Mouse (Mus musculus): ENCODE data around the gene Mvb12a. TPM values are rescaled to one million over a fixed set of nuclear protein-coding genes. Genes with fewer than 3 reads are reported as not detected.
"Not testable (repeated sequence)": the region's sequence is repeated elsewhere in the genome, so short reads cannot be mapped to it uniquely, and the experiment has no call there.

The Mvb12a gene
- total and polyA plus RNA-seq, 3 experiments: 80.5 to 157 (median 128) TPM

DNA sequence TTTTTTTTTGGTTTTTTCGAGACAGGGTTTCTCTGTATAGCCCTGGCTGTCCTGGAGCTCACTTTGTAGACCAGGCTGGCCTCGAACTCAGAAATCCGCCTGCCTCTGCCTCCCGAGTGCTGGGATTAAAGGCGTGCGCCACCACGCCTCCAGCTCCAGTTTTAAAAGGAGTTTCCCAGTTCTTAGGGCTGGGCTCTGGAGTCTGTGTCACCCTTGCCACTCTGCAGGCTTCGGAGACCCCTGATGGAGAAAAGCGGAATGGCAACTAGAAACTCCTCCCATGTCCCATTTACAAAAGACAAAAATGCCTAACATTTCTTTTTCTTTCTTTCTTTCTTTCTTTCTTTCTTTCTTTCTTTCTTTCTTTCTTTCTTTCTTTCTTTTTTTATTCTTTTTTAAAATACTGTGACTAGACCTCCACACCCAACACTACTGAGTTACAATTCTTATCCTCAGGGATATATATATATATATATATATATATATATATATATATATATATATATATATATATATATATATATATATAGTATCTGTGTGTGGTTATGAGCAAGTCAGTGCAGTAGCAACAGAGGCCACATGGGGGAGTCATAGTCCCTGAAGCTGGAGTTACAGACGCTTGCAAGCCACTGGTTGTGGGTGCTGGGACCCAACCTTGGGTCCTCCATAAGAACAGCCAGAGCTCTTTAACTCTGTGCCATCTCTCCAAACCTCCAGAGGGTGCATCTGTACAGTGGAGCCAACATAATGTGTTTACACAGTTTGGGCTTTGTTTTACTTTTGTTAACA, 23.5 kb upstream of the Mvb12a start:
- dilution Hi-C loops (cut with MboI; ENCODE audit: extremely low pct_ligation_motif_present, extremely low pct_unique_long_range_greater_than_20kb, low sequenced_read_pairs): not testable (repeated sequence)

DNA sequence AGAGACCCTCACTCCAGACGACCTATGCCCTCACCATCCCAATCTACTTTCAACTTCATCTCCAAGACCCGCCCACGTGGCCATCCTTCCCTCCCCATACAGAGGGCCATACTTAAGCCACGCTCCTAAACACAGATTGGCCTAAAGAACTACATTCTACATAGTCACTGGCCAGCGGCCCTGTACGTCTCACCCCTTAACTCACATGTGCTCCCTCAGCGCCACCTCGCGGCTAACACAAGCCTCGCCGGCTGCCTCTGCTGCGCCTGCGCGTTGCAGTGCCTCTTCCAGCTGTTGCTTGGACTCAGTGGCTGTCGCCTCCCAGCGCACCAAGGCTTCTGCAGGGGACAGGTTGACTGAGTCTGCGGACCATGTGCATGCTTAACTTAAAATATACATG, 21.1 kb upstream of the Mvb12a start:
- H3K79me2 ChIP-seq (replicated peaks; ENCODE audit: control insufficient read depth, extremely low read depth, insufficient read depth, poor library complexity, severe bottlenecking): no peaks in the 10 kb centered on the region
- H3K27me3 ChIP-seq (replicated peaks): peaks cover 2% of the 10 kb centered on the region
- no peak overlapping the region for H3K4me3 ChIP-seq (replicated peaks in 1 of 3; ENCODE audit: low read depth in 2 of 3, low read length in 2 of 3, poor library complexity in 1 of 3)
- peak overlapping the region; percentile 37; the same call in 1 of the 2 replicates for H3K4me2 ChIP-seq (ENCODE audit: insufficient read depth, low read depth, poor library complexity, severe bottlenecking)
- 0 out of 2 replicates have a peak overlapping the region, but pooled peaks have one; percentile 13 for H3K9ac ChIP-seq (ENCODE audit: insufficient read depth, low read depth)
- no peaks in the 10 kb centered on the region for H3K36me3 ChIP-seq (replicated peaks in 1 of 2; ENCODE audit: control insufficient read depth in 1 of 2, insufficient read depth in 1 of 2, low read length in 1 of 2)
- in situ Hi-C loops (cut with MboI; ENCODE audit: low pct_ligation_motif_present, low pct_unique_long_range_greater_than_20kb, low sequenced_read_pairs) (loop anchor here (5.0 kb wide), 1 partner anchor 34 kb away; the partner anchor contains the start of genes Ano8 and Gtpbp3), dilution Hi-C loops (cut with MboI; ENCODE audit: extremely low pct_ligation_motif_present, extremely low pct_unique_long_range_greater_than_20kb, low sequenced_read_pairs) (no loop called here)
- DNase-seq (ENCODE audit: extremely low read depth): peak; percentile 96
- no peaks in the 10 kb centered on the region for H3K9me3 ChIP-seq (replicated peaks; ENCODE audit: low read length)
- TF ChIP-seq USF2 (conservative IDR thresholded peaks at IDR 0.05; ENCODE audit: low read depth, low read length): 0 out of 2 replicates have a peak, but pooled peaks have one; percentile 21
- TF ChIP-seq ZNF384 (IDR thresholded peaks at IDR 0.05; ENCODE audit: low read depth, low read length): no peak
- peak; percentile 67 for TF ChIP-seq USF1 (IDR thresholded peaks at IDR 0.05; ENCODE audit: low read depth, low read length)
- 0 out of 2 replicates have a peak, but pooled peaks have one; percentile 51 for TF ChIP-seq NELFE (IDR thresholded peaks at IDR 0.05; ENCODE audit: low read depth, low read length)
- TF ChIP-seq IRF4 (IDR thresholded peaks at IDR 0.05; ENCODE audit: low read depth, low read length): peak; percentile 50; the same call in 1 of the 2 replicates
- TF ChIP-seq SIN3A (IDR thresholded peaks at IDR 0.05; ENCODE audit: low read length): no peak
- TF ChIP-seq MEF2A (IDR thresholded peaks at IDR 0.05; ENCODE audit: borderline replicate concordance, low read depth, low read length): no peak
- peak; percentile 81 for TF ChIP-seq SMC3 (IDR thresholded peaks at IDR 0.05; ENCODE audit: low read depth, low read length)
- 0 out of 2 replicates have a peak, but pooled peaks have one; percentile 20 for TF ChIP-seq ELF1 (IDR thresholded peaks at IDR 0.05; ENCODE audit: low read depth, low read length)
- TF ChIP-seq MYC (IDR thresholded peaks at IDR 0.05; ENCODE audit: low read depth, low read length): peak; percentile 97
- TF ChIP-seq CHD1 (IDR thresholded peaks at IDR 0.05; ENCODE audit: low read depth, low read length): no peak
- TF ChIP-seq POLR2A (IDR thresholded peaks at IDR 0.05; ENCODE audit: low read depth, low read length): peak; percentile 35; the same call in 1 of the 2 replicates
- TF ChIP-seq BHLHE40 (IDR thresholded peaks at IDR 0.05; ENCODE audit: low read depth, low read length): no peak
- TF ChIP-seq PAX5 (IDR thresholded peaks at IDR 0.05; ENCODE audit: low read length): no peak
- TF ChIP-seq HCFC1 (IDR thresholded peaks at IDR 0.05; ENCODE audit: low read depth, low read length): peak; percentile 46; the same call in 1 of the 2 replicates
- TF ChIP-seq MXI1 (IDR thresholded peaks at IDR 0.05; ENCODE audit: low read depth, low read length): peak; percentile 63
- peak; percentile 98 for TF ChIP-seq NRF1 (IDR thresholded peaks at IDR 0.05; ENCODE audit: low read depth, low read length)
- no peak; the same call in 1 of the 2 replicates for TF ChIP-seq CHD2 (IDR thresholded peaks at IDR 0.05; ENCODE audit: low read length)
- TF ChIP-seq TCF12 (IDR thresholded peaks at IDR 0.05; ENCODE audit: low read depth, low read length): peak; percentile 30; the same call in 1 of the 2 replicates
- peak; percentile 94 for TF ChIP-seq MAX (IDR thresholded peaks at IDR 0.05; ENCODE audit: low read length)
- TF ChIP-seq RAD21 (IDR thresholded peaks at IDR 0.05; ENCODE audit: low read depth, low read length): peak; percentile 77
- no peak for TF ChIP-seq ZMIZ1 (IDR thresholded peaks at IDR 0.05; ENCODE audit: low read depth, low read length)
- peak; percentile 71 to 95 for TF ChIP-seq CTCF (conservative IDR thresholded peaks at IDR 0.05 in 1 of 2, IDR thresholded peaks at IDR 0.05 in 1 of 2; ENCODE audit: low read depth in 2 of 2, low read length in 2 of 2)
- no peak overlapping the region for H3K27ac ChIP-seq (ENCODE audit: insufficient read depth, low read depth)
- H3K4me1 ChIP-seq (ENCODE audit: control insufficient read depth in 1 of 2, insufficient read depth in 2 of 2): peaks cover 10 to 31% of the 10 kb centered on the region in 2 experiments

More for the DNA sequence above, 23.5 kb upstream of the Mvb12a start:
- H3K36me3 ChIP-seq (replicated peaks in 1 of 2; ENCODE audit: control insufficient read depth in 1 of 2, insufficient read depth in 1 of 2, low read length in 1 of 2); H3K9ac ChIP-seq (ENCODE audit: insufficient read depth, low read depth); H3K9me3 ChIP-seq (replicated peaks; ENCODE audit: low read length); H3K79me2 ChIP-seq (replicated peaks; ENCODE audit: control insufficient read depth, extremely low read depth, insufficient read depth, poor library complexity, severe bottlenecking); H3K4me2 ChIP-seq (ENCODE audit: insufficient read depth, low read depth, poor library complexity, severe bottlenecking); H3K27ac ChIP-seq (ENCODE audit: insufficient read depth, low read depth); in situ Hi-C loops (cut with MboI; ENCODE audit: low pct_ligation_motif_present, low pct_unique_long_range_greater_than_20kb, low sequenced_read_pairs); H3K4me3 ChIP-seq (replicated peaks in 1 of 3; ENCODE audit: low read depth in 2 of 3, low read length in 2 of 3, poor library complexity in 1 of 3); H3K27me3 ChIP-seq (replicated peaks): not testable (repeated sequence)
- DNase-seq (ENCODE audit: extremely low read depth): peak; percentile 79
- TF ChIP-seq CTCF (conservative IDR thresholded peaks at IDR 0.05 in 1 of 2, IDR thresholded peaks at IDR 0.05 in 1 of 2; ENCODE audit: low read depth in 2 of 2, low read length in 2 of 2): peak; percentile 19 to 83; a peak in 3 of 4 replicates
- TF ChIP-seq ZNF384 (IDR thresholded peaks at IDR 0.05; ENCODE audit: low read depth, low read length): peak; percentile 66; the same call in 1 of the 2 replicates
- TF ChIP-seq RAD21 (IDR thresholded peaks at IDR 0.05; ENCODE audit: low read depth, low read length): peak; percentile 72
- TF ChIP-seq SMC3 (IDR thresholded peaks at IDR 0.05; ENCODE audit: low read depth, low read length): peak; percentile 82
- H3K4me1 ChIP-seq (ENCODE audit: control insufficient read depth in 1 of 2, insufficient read depth in 2 of 2): peaks cover 9 to 25% of the 10 kb centered on the region in 2 experiments; a peak in 3 of 4 replicates
